Mouse (Mus musculus): ENCODE data around the gene Il4ra.

The Il4ra gene

DNA sequence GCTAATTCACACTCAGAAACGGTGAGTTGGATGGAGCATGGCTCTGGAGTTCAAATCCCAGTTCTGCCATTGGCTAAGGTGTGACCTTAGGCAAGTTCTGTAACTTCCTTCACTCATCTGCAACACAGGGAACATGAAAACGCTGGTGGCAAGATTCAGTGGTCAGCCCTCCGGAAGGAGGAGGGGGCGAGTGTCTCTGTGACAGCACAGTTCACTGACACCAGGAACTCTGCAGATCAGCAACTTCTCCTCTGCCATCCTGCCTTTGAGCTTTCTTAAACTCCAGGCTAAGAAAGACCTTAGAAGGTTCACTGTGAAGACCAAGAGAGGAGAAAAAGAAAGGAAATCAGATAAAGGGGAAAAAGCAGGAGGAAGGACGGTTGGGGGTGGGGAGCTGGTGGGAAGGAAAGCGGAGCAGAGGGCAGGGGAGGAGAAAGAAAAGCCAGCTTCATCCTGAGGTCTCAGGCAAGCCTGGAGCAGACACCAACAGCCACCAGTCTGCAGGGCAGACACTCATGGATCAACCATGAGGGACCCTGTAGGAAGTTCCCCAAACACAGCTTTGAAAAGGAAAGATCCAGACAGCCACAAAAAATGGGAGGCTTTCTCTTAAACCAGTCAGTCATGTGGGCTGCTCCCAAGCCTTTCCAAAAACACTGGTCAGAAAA is 48.8 kb downstream of the Il4ra start:
- DNase-seq = peak; percentile 87

GRCm38 (mm10) chr7:125601280-125601670 is 49.4 kb downstream of the Il4ra start:
- DNase-seq = peak; percentile 75

DNA sequence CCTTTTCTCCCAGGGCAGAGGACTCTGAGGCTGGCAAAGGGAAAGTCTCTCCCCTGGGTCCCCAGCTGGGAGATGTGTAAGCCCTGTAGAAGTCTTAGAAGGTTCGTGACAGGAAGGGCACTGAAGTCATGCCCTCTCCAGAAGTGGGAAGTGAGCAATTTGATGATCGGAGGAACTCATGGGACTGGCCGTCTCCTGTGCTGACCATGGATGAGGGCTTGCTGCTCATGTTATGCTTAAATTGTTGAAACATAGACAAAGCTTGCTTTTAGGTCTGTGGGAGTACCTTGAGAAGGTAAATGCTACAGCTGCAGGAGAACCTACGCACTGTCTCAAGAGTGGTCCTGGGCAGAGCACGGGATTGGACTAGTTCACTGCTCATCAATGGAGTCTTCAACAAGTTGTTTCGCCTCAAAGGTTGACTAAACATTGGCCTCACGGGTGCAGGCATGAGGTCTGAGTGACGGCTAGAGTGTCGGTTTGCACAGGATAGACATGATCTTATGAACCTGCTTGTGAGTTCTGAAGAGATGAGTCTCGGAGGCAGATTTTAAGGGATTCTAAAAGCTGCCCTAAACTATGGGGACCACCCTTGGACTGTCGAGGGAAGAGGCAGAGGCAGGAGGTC is 50.0 kb downstream of the Il4ra start:
- DNase-seq = peak; percentile 95

DNA sequence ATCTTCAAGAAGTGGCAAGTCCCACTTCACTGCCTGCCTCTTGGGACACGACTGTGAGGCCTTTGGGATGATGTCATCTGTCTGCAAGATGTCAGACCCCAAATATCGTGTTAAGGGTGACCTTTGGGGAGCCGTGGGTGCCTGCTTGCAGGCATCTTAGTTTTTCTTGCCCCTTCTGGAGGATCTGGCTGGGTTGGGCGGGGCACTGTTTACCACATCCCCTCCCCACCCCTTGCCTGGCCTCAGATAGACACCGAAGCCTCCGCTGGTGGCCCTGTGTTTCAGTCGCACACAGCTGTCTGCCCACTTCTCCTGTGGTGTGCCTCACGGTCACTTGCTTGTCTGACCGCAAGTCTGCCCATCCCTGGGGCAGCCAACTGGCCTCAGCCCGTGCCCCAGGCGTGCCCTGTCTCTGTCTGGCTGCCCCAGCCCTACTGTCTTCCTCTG is 51.3 kb downstream of the Il4ra start, which contains the start of gene Il21r:
Gene Il21r, plus strand, starts transcription at position 245 of the 447 bp plus-strand sequence.
- peak; percentile 97 for DNase-seq

DNA sequence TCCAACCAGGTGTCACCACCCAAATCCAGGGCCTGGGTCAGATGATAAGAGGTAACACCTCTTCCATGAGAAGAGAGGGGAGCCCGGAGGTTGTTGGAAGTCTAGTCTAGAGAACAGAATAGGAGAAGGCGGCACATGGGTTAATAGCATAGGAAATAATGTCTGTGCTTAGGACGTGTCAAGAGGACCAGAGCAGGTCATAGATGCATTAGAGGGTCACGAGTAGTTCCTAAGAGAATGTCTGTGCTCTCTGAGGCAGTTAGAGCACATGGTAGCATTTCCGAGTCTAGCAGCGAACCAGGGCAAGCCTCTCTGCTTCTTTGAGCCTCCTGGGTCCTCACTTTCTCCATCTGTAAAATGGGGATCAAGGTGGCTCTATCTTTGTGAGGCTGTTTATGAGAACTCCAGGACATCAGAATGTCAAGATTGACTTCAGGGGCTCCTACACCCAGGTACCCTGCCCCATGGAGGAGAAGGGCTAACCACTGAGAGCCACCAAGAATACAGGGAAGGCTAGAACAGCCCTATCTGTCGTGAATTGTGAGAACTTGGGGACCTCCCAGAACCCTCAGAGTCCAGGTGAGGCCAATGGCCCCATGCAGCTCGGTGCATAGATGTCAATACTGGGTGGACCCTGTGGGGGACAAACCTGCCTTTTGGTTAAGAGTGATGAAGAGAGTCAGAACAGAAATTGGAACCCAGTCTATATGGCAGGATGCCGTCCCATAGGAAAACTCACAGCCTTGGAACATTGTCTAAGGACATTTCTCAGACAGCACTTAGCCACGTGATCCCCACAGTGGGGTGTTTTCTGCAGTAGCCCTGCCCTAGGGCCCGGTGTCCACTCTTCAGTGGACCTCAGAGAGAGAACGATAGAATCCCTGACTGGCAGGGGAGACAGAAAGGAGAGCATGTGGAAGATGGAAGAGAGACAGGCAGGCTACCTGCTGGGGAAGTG is 52.7 kb downstream of the Il4ra start:
- peak; percentile 81 for DNase-seq

DNA sequence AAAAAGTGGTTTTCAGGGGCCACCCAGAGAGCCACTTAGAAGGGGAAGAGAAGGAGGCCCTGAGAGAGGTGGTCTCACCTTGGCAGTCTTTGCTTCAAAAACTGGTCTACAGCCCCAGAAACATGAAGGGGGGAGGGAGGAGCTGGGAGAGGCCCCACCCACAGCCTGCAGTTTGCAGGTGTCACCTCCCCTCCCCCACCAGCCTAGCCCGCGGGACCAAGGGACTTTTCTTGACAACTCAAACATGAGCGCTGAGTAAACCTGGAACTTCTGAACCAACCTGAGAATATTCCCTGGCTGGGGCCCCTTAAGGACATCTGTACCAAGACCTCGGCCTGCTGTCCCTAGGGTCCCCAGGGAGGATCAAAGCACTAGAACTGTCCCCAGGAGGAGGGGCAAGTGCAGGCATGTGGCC is 53.8 kb downstream of the Il4ra start:
- DNase-seq = peak; percentile 83

DNA sequence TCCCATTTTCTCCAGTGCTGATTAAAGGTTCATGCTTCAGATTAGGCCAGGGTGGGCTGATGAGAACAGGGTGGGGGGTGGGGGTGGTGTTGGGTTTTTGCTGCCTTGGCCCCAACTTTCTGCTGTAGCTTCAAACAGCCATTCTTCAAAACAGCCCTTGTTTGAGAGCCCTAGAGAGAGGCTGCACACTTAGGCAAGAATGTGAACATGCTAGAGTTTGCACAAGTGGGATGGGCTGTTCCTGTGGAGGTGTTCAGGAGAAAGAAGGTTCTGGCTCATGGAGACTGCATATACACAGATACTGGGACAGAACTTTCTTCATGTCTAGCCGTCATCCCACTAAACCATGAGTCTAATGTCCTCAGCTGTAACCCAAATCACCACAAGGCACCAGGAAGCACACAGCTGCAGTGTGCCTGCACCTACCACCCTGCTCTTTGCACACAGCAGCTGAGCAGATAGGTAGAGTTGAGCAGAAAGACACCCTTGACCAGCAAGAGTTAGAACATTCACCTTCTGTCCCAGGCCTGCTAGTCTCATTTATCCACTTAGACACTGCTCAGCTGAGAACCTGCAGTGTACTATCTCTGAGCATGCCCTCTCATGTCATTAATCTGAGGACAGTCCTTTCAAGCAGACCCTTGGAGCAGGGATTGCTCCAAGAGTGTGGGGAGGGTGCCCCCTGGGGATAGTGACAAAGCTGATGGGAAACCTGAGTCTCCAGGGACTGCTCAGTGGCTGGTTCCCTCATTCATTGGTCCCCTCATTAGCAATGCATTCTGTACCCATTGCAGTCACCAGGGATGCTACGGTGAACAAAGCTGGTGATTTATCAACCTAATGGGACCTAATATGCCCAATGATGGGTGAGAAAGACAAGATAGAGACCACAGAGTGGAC is 54.6 kb downstream of the Il4ra start:
- DNase-seq = peak; percentile 82

DNA sequence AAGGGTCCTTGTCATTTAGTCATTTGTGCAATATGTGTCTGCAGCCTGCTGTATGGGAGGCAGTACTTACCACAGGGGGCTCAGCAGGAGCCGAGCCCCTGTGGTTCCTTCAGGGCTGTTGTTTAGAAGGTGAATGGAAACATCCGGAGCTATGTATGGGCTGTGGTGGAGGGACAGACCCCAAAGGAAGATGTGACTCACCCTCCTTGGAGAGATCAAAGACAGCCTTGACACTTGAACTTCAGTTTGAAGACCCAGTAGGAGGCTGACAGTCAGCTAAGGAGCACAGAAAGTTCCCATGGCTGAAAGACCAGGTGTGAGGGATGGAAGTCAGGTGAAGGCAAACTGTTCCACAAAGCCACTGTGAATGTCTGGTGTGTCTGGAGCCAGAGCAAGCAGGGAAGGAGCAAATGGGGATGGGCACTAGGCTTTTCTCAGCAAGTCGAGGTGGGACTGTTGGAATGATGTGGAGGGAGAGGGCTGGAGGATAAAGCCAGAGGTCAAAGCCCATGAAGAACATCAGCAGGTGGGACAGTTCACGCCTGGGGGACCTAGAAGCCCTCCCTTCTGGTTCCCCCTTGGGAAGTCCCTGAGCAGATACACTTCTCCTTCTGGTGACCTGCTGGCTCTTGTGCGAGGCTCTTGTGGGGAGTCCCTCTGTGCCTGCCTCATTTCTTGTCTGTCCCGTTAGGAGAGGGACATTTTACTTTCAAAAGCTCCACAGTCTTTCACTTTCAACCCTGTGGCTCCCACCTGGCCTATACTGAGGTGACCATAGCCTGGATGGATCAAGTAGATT is 55.7 kb downstream of the Il4ra start:
- peak; percentile 90 for DNase-seq

DNA sequence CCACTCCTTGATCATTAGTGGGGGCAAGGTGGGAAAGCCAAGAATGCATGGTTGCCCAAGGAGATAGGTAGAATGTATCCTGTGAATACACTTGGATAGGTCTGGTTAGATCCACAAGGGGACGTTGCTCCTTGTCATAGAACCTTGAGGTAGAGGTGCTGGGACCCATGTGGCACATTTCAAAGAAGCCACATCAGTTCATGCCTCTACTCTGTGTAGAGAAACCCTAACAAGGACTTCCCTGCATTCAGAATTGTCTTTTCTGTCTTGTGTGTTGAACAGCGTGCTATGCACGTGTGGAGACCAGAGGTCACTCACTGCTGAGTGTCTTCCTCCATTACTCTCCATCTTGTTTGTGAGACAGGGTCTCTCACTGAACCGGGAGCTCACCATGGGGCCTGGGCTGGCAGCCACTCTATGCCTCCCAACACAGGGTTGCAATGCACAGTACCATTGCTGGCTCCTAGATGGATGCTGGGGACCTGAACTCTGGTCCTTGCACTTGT is 56.3 kb downstream of the Il4ra start:
- DNase-seq = peak; percentile 3

DNA sequence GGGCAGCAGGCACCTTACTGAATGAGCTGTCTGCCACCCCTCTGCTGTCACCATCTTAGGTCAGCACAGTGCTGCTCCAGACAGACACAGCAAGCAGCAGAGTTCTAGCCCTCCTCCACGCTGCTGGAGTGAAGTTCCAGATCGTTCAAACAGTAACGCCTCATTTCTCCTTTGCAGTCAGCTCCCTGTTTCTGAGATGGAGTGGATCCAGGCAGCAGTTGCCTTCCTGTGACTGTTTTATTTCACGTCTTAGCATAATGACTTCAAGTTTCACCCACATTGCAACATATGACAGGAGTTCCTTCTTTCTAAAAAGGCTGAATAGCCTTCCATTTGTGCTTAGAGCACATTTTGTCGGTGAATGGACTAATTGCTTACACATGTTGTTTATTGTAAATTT is 61.7 kb downstream of the Il4ra start:
- peak; percentile 90 for DNase-seq

- DNase-seq = peak; percentile 61
Observed at GRCm38 (mm10) chr7:125615453-125615852, 63.5 kb downstream of the Il4ra start.

GRCm38 (mm10) chr7:125618016-125618415 is 66.1 kb downstream of the Il4ra start:
- DNase-seq = peak; percentile 95

GRCm38 (mm10) chr7:125620077-125620476 is 68.2 kb downstream of the Il4ra start:
- DNase-seq = no peak

GRCm38 (mm10) chr7:125622741-125623685 is 71.1 kb downstream of the Il4ra start:
- peak; percentile 94 for DNase-seq

DNA sequence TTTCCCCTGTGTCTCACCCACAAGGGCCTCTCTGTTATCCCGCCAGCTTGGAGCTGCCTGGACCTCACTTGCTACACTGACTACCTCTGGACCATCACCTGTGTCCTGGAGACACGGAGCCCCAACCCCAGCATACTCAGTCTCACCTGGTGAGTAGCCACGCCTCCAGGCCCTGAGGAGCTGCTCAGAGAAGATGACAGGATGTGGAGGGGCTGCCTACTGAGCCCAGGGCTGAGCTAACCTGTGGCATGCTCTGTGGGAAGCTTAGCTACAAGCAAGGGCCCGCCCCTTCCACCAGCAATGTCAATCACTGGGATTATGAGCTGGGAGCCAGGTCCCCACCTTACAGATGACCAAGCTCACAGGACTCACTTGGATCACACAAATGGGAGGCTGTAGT is 73.3 kb downstream of the Il4ra start:
- DNase-seq = peak; percentile 89

DNA sequence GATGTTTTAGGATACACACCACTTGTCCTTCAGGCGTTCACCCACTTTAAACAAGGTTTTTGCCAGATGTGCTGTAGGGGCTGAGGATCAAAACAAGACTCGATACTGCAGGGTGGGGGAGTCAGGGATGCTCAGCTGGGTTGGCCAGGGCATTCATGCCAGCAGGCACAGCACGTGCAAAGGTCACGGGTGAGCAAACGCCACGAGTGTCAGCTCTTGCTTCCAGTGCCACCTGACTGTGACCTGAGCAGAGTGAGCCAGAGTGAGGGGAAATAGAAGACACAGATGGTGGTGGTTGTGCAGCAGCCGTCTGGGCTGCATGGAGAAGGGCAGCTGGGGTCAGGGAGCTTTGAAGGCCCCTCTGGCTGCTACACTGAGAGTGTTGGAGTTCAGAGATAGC is 73.9 kb downstream of the Il4ra start:
- no peak for DNase-seq

Measured in heart, adult 11 months (tissue).